Mouse (Mus musculus) embryonic facial prominence, embryonic 13.5 days (tissue): ENCODE measurements around the gene Rasa3. TPM values are rescaled to one million over a fixed set of nuclear protein-coding genes. Genes with fewer than 3 reads are reported as not detected.
A peak's percentile ranks its signal among the peaks of the same experiment; 100 is the strongest.

Experiments
- ATAC-seq: fragments of 200-750 bp; cut with Nextera tagmentation; 2 replicates; pipeline ENCODE4 v1.8.0; 2017; ENCODE audit warnings: low read depth; ENCODE audit not compliant: insufficient number of reproducible peaks, insufficient read depth, low FRiP score, low TSS enrichment
- H3K27ac ChIP-seq: fragments of 300-500 bp; sonication (generic); 2 replicates; pipeline ENCODE4 v1.5.1; 2015; ENCODE audit warnings: moderate library complexity, mild to moderate bottlenecking, inconsistent platforms
- H3K27me3 ChIP-seq: fragments of 300-500 bp; sonication (generic); 2 replicates; pipeline ENCODE4 v1.6.1; 2015; ENCODE audit warnings: mild to moderate bottlenecking, inconsistent platforms
- H3K36me3 ChIP-seq: fragments of 300-500 bp; sonication (generic); 2 replicates; pipeline ENCODE4 v1.6.1; 2015; ENCODE audit warnings: mild to moderate bottlenecking, inconsistent platforms
- H3K4me1 ChIP-seq: fragments of 300-500 bp; sonication (generic); 2 replicates; pipeline ENCODE4 v1.6.1; 2015; ENCODE audit warnings: inconsistent platforms
- H3K4me2 ChIP-seq: fragments of 300-500 bp; sonication (generic); 2 replicates; pipeline ENCODE4 v1.6.1; 2015; ENCODE audit warnings: moderate library complexity, mild to moderate bottlenecking, inconsistent platforms
- H3K4me3 ChIP-seq: fragments of 300-500 bp; sonication (generic); 2 replicates; pipeline ENCODE4 v1.5.1; 2015; ENCODE audit warnings: mild to moderate bottlenecking, inconsistent platforms
- H3K9ac ChIP-seq: fragments of 300-500 bp; sonication (generic); 2 replicates; pipeline ENCODE4 v1.6.1; 2015; ENCODE audit warnings: mild to moderate bottlenecking, inconsistent platforms
- H3K9me3 ChIP-seq: fragments of 300-500 bp; sonication (generic); 2 replicates; pipeline ENCODE4 v1.6.1; 2016; ENCODE audit warnings: inconsistent platforms
- WGBS: fragments of 180-500 bp; shearing (Covaris S2); methylation state at CpG from one replicate; pipeline ENCODE4 v1.1.7; 2015; ENCODE audit warnings: mixed read lengths; 5-methylcytosine and 5-hydroxymethylcytosine counted together
- polyA plus RNA-seq: library from polyadenylated mRNA; unstranded; fragments of >200 nt; fragmentation: Nextera tagmentation; extraction: Ambion mirVana; gene quantifications from 2 replicates; pipeline ENCODE4 v1.2.1, GENCODE M21; 2015

The Rasa3 gene
- polyA plus RNA-seq, 1 experiment from 2014 or later: 25.5 TPM

DNA sequence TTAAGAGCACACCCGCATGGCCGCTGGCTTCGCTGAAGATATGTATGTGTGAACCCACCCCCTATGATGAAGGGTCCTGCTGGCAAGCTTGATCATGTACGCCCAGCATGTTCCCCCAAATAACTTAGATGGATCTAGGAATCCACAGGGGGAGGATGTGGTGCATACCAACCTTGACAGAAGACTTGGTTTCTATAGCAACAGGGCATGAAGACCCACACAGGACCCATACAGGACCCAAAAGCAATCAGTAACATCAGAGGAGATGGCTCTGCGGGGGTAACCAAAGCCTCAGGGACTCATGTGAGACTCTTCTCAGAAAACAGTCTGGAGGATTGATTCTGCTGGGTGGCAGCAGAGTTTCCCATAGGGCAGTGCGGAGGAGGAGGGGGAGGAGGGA, 86.2 kb downstream of the Rasa3 start:
- no peak overlapping the region for H3K4me2 ChIP-seq
- H3K4me3 ChIP-seq: no peak overlapping the region
- no peaks in the 10 kb centered on the region for H3K27me3 ChIP-seq
- H3K4me1 ChIP-seq: no peaks in the 10 kb centered on the region
- H3K36me3 ChIP-seq: peaks cover 11% of the 10 kb centered on the region
- H3K9me3 ChIP-seq: no peaks in the 10 kb centered on the region; the same call in 1 of the 2 replicates
- 78% methylated on average over 6 of the region's 6 CpGs for WGBS
- no peak for ATAC-seq
- H3K9ac ChIP-seq: no peak overlapping the region
- H3K27ac ChIP-seq: no peak overlapping the region

DNA sequence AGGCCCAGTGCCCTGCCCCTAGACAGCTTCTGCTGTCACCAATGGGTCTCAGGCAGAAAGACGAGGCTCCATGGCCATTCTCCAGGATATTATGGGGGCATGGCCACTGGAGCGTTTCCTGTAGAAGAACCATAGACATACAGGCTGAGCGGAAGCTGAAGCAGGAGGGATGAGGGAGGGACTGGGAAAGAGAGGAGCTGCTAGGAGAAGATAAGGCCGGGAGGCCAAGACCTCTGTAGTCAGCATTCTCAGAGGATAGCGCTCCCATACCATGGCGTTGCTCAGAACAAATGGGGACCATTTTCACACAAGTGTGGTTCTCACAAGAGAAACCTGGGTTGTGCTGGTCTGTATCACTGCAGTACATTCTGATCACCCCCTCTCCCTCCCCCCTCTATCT, 88.3 kb downstream of the Rasa3 start:
- ATAC-seq: no peak
- Histone ChIP-seq H3K4me3 (no peak overlapping the region), H3K4me1 (no peaks in the 10 kb centered on the region), H3K9me3 (no peaks in the 10 kb centered on the region), H3K9ac (no peak overlapping the region), H3K36me3 (peaks cover 14% of the 10 kb centered on the region), H3K27me3 (no peaks in the 10 kb centered on the region), H3K27ac (no peak overlapping the region), H3K4me2 (no peak overlapping the region)
- WGBS: 84% methylated on average over 6 of the region's 6 CpGs

- H3K9me3 ChIP-seq: no peaks in the 10 kb centered on the region
- no peak for ATAC-seq
- no peaks in the 10 kb centered on the region for H3K27me3 ChIP-seq
- H3K9ac ChIP-seq: no peak overlapping the region
- WGBS: 77% methylated on average over 8 of the region's 8 CpGs
- H3K36me3 ChIP-seq: peaks cover 48% of the 10 kb centered on the region
- H3K4me1 ChIP-seq: no peaks in the 10 kb centered on the region
- no peak overlapping the region for H3K4me2 ChIP-seq
- H3K27ac ChIP-seq: no peak overlapping the region
- no peak overlapping the region for H3K4me3 ChIP-seq
Measured at GRCm38 (mm10) chr8:13584652-13585051, 92.8 kb downstream of the Rasa3 start.

GRCm38 (mm10) chr8:13577869-13578268, 99.5 kb downstream of the Rasa3 start:
- Histone ChIP-seq H3K4me1 (no peaks in the 10 kb centered on the region), H3K27ac (no peak overlapping the region), H3K36me3 (peaks cover 63% of the 10 kb centered on the region), H3K4me2 (no peak overlapping the region), H3K27me3 (no peaks in the 10 kb centered on the region), H3K4me3 (no peak overlapping the region), H3K9me3 (no peaks in the 10 kb centered on the region), H3K9ac (no peak overlapping the region)
- ATAC-seq: no peak
- 93% methylated on average over 6 of the region's 6 CpGs for WGBS

- Histone ChIP-seq H3K4me3 (no peak overlapping the region), H3K27me3 (no peaks in the 10 kb centered on the region), H3K27ac (0 out of 2 replicates have a peak overlapping the region, but pooled peaks have one; percentile 8), H3K9ac (no peak overlapping the region), H3K4me1 (peaks cover 7% of the 10 kb centered on the region), H3K36me3 (peaks cover 34% of the 10 kb centered on the region), H3K9me3 (no peaks in the 10 kb centered on the region), H3K4me2 (no peak overlapping the region)
- no peak for ATAC-seq
- WGBS: 84% methylated on average over 11 of the region's 11 CpGs
Measured at GRCm38 (mm10) chr8:13571999-13572398, 105.4 kb downstream of the Rasa3 start.

DNA sequence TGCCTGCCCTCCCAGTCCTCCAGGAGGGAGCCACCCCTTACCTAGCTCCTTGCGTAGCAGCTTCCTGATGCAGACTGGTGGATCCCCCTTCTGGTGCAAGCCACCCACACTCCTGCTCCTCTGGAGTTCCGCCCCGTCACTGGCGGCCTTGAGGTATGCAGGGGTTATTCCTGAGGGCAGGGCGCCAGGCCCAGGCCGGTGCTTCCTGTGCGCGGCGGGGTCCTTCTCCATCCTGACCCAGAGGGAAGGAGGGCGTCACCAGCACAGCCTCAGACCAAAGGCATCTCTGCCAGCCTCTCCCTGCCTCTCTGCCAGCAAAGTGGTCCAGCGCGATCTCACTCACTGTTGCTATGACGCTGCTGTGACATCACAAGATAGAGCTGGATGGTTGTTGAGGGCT, 115.3 kb downstream of the Rasa3 start, which contains the start of gene 1700029H14Rik:
Gene 1700029H14Rik, minus strand, starts transcription at position 344 of the 400 bp plus-strand sequence.
- H3K4me3 ChIP-seq: no peak within 1 kb of the TSS
- no peak within 1 kb of the TSS for H3K9ac ChIP-seq
- H3K9me3 ChIP-seq: no peaks in the 10 kb centered on the region
- H3K27me3 ChIP-seq: no peaks in the 10 kb centered on the region
- H3K4me2 ChIP-seq: no peak within 1 kb of the TSS
- H3K36me3 ChIP-seq: no peaks in the 10 kb centered on the region
- no peak for ATAC-seq
- H3K4me1 ChIP-seq: peaks cover 3% of the 10 kb centered on the region
- H3K27ac ChIP-seq: no peak within 1 kb of the TSS
- 31% methylated on average over 13 of the region's 13 CpGs for WGBS

- peaks cover 3% of the 10 kb centered on the region for H3K4me1 ChIP-seq
- WGBS: 74% methylated on average over 2 of the region's 2 CpGs
- H3K9me3 ChIP-seq: no peaks in the 10 kb centered on the region
- H3K4me3 ChIP-seq: no peak overlapping the region
- no peaks in the 10 kb centered on the region for H3K36me3 ChIP-seq
- H3K27ac ChIP-seq: no peak overlapping the region
- no peaks in the 10 kb centered on the region for H3K27me3 ChIP-seq
- H3K9ac ChIP-seq: no peak overlapping the region
- no peak for ATAC-seq
- H3K4me2 ChIP-seq: no peak overlapping the region
Measured at GRCm38 (mm10) chr8:13557526-13557925, 119.9 kb downstream of the Rasa3 start.

GRCm38 (mm10) chr8:13551574-13551830, 125.9 kb downstream of the Rasa3 start:
- Histone ChIP-seq H3K27ac (no peak overlapping the region), H3K4me1 (peaks cover 11% of the 10 kb centered on the region), H3K36me3 (no peaks in the 10 kb centered on the region), H3K4me3 (no peak overlapping the region), H3K9me3 (no peaks in the 10 kb centered on the region), H3K9ac (no peak overlapping the region), H3K27me3 (no peaks in the 10 kb centered on the region), H3K4me2 (no peak overlapping the region)
- 92% methylated on average over 6 of the region's 6 CpGs for WGBS
- ATAC-seq: no peak

- WGBS: 49% methylated on average over 9 of the region's 9 CpGs
- Histone ChIP-seq H3K4me2 (no peak overlapping the region), H3K36me3 (no peaks in the 10 kb centered on the region), H3K4me1 (peaks cover 11% of the 10 kb centered on the region), H3K9ac (no peak overlapping the region), H3K9me3 (no peaks in the 10 kb centered on the region), H3K4me3 (no peak overlapping the region), H3K27me3 (no peaks in the 10 kb centered on the region), H3K27ac (no peak overlapping the region)
- ATAC-seq: peak; percentile 80
Measured at GRCm38 (mm10) chr8:13550718-13551573, 126.5 kb downstream of the Rasa3 start.

GRCm38 (mm10) chr8:13548831-13549230, 128.6 kb downstream of the Rasa3 start:
- Histone ChIP-seq H3K4me2 (no peak overlapping the region), H3K9me3 (0 out of 2 replicates have a peak, but pooled peaks cover 4% of the 10 kb centered on the region), H3K36me3 (no peaks in the 10 kb centered on the region), H3K4me1 (peaks cover 11% of the 10 kb centered on the region), H3K9ac (0 out of 2 replicates have a peak overlapping the region, but pooled peaks have one; percentile 46), H3K4me3 (no peak overlapping the region), H3K27me3 (no peaks in the 10 kb centered on the region), H3K27ac (peak overlapping the region; percentile 29)
- 35% methylated on average over 9 of the region's 9 CpGs for WGBS
- 0 out of 2 replicates have a peak, but pooled peaks have one; percentile 43 for ATAC-seq

- H3K4me1 ChIP-seq: peaks cover 11% of the 10 kb centered on the region
- 55% methylated on average over 4 of the region's 4 CpGs for WGBS
- no peaks in the 10 kb centered on the region for H3K36me3 ChIP-seq
- no peak for ATAC-seq
- H3K27ac ChIP-seq: no peak overlapping the region
- H3K4me3 ChIP-seq: no peak overlapping the region
- H3K4me2 ChIP-seq: no peak overlapping the region
- 0 out of 2 replicates have a peak, but pooled peaks cover 4% of the 10 kb centered on the region for H3K9me3 ChIP-seq
- no peaks in the 10 kb centered on the region for H3K27me3 ChIP-seq
- no peak overlapping the region for H3K9ac ChIP-seq
Measured at GRCm38 (mm10) chr8:13548235-13548634, 129.2 kb downstream of the Rasa3 start.

GRCm38 (mm10) chr8:13546421-13546820, 131.0 kb downstream of the Rasa3 start:
- no peaks in the 10 kb centered on the region for H3K36me3 ChIP-seq
- H3K27ac ChIP-seq: no peak overlapping the region
- 0 out of 2 replicates have a peak, but pooled peaks cover 4% of the 10 kb centered on the region for H3K9me3 ChIP-seq
- WGBS: 85% methylated on average over 4 of the region's 4 CpGs
- H3K4me3 ChIP-seq: no peak overlapping the region
- H3K9ac ChIP-seq: no peak overlapping the region
- peaks cover 10% of the 10 kb centered on the region for H3K4me1 ChIP-seq
- no peaks in the 10 kb centered on the region for H3K27me3 ChIP-seq
- no peak for ATAC-seq
- no peak overlapping the region for H3K4me2 ChIP-seq
